Mouse (Mus musculus): ENCODE results near the gene Tgfb3. TPM values are rescaled to one million over a fixed set of nuclear protein-coding genes. Genes with fewer than 3 reads are reported as not detected.
A peak's percentile ranks its signal among the peaks of the same experiment; 100 is the strongest.

The Tgfb3 gene
- total RNA-seq, 2 experiments from 2014 or later, result 60.7 to 62.6 TPM

DNA sequence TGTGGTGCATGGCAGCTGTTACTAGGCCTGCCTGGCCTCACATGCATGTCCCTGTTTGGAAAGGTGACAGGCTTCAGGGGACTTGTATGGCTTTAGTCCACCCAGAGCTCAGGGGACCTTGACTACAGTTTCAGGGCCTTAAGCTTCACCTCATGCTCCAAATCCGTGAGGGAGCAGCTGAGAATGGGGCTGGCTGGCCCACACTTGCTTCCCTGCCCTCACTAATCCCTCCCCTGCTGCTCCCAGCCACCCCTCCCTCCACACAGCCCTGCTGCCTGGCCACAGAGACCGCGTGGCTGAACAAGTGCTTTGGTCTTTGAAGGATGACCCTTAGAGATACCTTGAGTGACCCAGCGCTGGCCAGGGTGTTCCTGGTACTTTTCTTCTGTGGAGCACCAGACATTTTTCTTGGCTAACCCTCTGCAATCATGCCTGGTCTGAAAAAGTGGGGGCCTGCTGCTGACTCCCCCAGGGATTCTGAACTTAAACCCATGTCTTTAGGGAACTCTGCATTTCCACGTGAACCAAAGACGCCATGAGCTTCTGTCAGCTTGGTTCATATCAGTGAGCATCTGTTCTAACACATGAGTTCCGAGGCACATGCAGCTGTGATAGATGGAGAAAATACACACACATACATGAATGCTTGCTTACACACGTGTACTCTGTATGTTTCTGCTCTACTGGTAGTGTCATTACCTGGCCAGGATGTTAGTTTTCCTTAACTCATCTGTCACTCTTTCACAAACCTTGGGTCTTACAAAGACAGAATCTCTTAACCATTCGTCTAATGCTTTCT is 42.3 kb downstream of the Tgfb3 start:
- peak in 1 of 2 experiments; percentile 33 for DNase-seq (ENCODE audit: low spot score in 2 of 2)

GRCm38 (mm10) chr12:86035586-86035985 is 43.3 kb downstream of the Tgfb3 start:
- DNase-seq (ENCODE audit: low spot score in 2 of 2), result no peak

DNA sequence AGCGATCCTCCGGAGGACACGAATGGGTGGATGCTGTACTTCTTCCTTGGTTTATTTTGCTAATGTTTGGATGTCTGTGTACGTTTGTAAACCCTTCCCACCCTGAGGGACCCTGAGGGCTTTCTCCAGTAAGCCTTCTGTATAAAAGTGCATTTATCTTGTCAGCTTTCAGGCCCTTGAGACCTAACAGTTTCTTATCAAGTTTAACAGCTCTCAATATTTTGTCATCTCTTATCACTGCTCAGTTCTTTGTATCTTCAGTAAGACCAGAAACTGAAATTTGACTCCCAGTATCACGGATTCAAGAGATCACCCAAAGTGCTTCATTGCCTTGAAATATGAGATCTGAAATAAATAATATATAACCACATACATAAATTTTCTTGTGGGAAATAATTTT is 47.9 kb downstream of the Tgfb3 start:
- no peak for DNase-seq (ENCODE audit: low spot score in 2 of 2)

DNA sequence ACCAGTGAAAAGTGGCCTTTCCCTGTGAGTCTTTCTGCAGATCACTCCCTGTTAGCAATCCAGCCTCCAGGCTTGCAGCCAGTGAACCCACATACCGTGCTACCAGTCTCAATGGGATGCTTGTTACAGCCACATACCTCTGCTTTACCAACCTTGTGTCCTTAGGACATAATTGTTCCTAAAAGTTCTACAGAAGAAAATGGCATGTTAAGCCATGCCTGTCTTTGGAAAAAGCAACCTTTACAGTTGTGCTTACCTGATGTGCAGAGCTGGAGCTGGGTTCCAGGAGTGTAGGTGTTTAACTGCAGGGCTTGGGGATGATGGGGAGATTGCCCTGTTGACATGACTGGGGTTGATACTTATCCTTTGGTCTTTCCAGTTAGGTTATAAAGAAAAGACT is 51.1 kb downstream of the Tgfb3 start:
- no peak for DNase-seq (ENCODE audit: low spot score in 2 of 2)

DNA sequence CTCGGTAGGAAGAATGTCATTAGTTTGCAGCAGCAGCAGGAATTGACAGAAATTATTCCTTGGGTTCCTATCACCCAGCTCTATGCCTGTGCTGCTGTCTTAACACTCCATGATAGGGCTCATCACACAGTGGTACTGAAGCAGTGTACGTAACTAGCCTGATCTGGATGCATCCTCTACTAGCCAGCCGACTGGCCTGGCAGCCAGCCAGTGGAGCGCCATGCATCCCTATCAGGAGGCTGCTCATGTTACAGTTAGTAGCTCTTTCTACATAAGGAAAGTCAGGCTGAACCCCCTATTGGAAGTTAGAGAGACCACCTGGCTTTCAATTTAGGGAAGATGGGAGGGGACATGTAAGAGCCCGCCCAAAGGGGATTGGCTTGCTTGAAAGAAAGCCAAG is 51.8 kb downstream of the Tgfb3 start:
- DNase-seq (ENCODE audit: low spot score in 2 of 2), result peak in 1 of 2 experiments; percentile 26

DNA sequence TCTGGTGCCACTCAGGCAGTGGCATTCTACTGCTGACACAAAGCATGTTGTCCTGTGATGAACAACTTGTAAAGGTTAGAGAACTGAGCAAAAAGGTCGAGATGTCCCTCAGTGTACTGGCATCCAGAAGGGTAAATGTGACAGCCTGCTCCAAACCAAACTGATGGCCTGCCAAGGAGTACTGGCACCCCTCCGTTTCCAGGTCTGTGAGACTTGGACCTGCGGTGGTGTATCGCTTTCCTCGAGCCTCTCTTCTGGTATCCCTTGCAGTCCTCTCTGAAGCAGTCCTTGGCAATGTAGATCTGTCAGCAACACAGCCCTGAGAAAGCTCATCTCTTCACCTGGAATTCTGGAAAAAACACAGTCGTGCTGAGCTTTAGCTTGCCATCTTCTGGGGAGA is 53.4 kb downstream of the Tgfb3 start:
- DNase-seq (ENCODE audit: low spot score in 2 of 2), result peak in 1 of 2 experiments; percentile 16

DNA sequence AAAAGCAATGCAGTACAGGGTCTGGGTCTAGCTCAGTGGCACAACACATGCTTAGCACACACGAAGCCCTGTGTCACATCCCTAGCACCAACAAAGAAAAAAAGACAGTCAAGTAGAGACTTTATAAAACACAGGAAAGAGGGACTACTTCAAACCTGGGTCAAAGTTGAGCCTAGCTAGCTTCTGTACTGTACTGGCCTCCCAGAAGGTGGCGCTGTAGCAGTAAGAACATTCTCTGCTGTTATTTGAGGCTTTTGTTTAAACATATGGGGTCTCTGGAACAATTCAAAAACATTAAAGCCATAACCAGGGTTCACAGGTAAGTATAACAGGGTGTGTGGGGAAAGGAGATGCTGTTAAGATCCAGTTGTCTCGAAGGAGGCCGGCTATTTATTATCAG is 54.4 kb downstream of the Tgfb3 start:
- peak in 1 of 2 experiments; percentile 58 for DNase-seq (ENCODE audit: low spot score in 2 of 2)

DNA sequence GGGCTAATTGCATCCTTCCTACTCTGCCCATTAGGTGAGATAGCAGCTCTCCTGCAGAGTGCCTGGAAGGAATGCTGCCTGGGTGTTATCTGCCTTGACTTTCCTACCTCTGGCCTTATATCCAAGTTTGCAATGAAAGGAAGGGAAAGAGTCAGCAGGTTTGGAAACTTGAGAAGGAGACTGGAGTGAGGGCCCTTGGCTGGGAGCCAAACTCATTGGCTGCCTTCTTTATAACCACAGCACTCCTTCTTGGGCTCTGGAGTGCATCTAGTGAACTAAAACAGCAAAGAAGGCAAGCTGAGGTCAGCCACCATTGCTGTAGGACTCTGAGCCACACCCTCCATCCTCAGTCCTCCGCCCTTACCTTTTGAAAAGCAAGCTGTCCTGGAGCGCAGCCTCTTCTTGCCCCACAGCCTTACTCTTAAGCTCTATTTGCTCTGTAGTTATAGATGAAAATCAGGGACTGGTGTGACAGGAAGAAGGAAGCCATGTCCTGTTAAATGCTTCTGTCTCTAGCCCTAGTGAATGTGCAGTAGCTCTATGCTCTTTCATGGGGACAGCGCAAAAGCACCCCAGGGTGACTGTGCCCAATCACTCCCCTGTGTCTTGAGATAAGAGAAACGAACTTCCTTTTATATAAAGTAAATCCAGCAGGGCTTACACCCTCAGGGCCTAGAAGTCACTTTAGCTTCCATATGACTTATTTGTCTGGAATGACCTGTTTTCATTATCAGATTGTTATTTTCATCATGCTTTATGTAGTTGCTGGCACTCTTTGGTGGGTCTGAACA is 55.6 kb downstream of the Tgfb3 start:
- DNase-seq (ENCODE audit: low spot score in 2 of 2), result peak in 1 of 2 experiments; percentile 49

- DNase-seq (ENCODE audit: low spot score in 2 of 2), result no peak
Observed at GRCm38 (mm10) chr12:86022282-86022984, 56.4 kb downstream of the Tgfb3 start.

DNA sequence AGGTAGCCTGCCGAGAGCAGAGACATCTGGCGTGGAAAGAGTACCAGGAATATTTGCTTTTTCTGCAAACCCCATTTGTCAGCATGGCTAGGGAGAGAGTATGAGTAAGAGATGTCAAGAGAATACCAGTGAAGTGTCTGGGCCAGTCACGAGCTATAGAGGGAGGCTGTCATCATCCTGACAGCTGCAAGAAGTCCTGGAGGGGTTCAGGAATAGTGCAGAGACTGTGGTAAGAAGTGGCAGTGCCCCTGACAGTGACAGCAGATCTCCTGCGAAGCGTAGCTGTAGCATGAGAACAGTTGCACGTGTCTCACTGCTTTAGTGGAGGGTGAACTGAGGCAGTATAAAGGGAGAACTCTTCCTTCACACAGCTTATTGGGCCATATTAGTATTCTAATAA is 57.3 kb downstream of the Tgfb3 start:
- no peak for DNase-seq (ENCODE audit: low spot score in 2 of 2)

DNA sequence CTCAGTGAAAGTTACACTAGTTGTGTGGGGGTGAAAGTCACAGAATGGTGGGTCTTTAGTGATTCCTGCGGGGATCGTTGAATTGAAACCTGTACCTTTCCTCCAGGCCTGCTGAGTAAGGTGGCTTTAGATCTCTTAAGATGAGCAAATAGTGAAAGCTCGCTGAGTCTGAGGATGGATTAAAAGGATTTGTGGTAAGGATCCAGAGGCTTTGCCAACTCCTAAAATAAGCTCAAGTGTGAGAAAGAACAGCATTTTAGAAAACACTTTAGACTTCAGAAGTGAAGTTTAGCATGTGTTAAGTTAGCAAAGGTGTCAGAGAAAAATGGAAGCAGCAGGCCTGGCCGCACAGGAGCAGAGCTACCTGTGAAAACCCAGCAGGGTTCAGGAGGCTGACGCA is 61.5 kb downstream of the Tgfb3 start:
- DNase-seq (ENCODE audit: low spot score in 2 of 2), result no peak

DNA sequence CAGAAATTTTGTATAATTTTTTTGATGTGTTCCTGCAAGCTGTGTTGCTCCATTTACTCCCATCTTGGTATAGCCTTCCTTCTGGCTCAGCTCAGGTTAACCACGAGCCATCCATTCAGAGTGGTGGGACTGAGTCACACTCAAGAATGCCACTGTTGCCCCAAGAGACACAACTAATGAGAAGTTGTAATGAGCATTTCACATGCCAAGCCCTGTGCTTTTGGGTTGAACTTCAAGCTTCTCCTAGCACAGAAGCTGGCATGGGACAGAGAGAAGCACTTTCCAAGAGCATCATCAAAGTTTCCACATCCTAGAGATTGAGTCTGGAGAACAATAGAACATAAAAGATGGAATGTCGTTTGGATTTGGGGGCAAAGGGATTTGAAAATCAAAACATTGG is 63.7 kb downstream of the Tgfb3 start:
- DNase-seq (ENCODE audit: low spot score in 2 of 2), result no peak

DNA sequence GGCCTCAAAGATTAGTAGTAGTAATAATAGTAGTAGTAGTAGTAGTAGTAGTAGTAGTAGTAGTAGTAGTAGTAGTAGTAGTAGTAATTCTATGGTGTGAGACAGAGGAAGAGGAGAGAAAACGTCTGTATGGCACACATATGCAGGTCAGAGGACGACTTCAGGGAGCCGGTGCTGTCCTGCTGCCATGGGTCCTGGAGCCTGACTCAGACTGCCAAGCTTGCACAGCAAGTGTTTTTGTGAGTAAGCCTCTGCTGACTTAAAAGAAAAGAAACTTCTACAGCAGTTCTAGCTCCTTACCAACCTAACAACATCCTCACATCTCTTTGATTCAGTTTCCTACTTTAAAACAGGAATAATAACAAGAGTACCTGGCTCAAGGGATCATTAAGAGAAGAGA is 64.2 kb downstream of the Tgfb3 start:
- no peak for DNase-seq (ENCODE audit: low spot score in 2 of 2)

GRCm38 (mm10) chr12:86014174-86014573 is 64.7 kb downstream of the Tgfb3 start:
- DNase-seq (ENCODE audit: low spot score in 2 of 2), result no peak

DNA sequence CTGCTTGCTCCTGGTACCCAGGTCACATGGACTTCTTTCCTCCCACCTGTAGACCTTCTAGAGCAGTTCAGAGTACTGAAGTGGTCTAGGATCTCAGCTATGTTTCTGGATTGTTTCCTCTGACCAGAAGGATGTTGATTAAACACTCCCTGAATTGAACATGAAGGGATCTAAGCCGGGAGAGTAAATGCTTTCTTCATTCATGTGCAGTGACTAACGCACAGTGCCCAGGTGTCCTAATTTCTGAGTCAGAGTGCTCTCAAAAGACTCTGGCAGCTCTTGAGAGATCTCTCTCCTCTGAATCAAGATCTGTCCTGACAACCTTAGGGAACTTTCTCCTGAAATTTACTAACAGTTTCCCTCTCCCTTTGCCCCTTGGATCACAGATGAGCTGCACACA is 66.6 kb downstream of the Tgfb3 start:
- DNase-seq (ENCODE audit: low spot score in 2 of 2), result no peak

- no peak for DNase-seq (ENCODE audit: low spot score in 2 of 2)
Observed at GRCm38 (mm10) chr12:86010656-86011055, 68.2 kb downstream of the Tgfb3 start.

GRCm38 (mm10) chr12:86007377-86007776 is 71.5 kb downstream of the Tgfb3 start:
- no peak for DNase-seq (ENCODE audit: low spot score in 2 of 2)

Other genes starting within 250 kb of the Tgfb3 start
- gene Ift43, start 3.5 kb upstream of the Tgfb3 start, total RNA-seq (2021), result 10 to 100 TPM; 20.2 to 21.2 TPM
- gene Gpatch2l, start 162.8 kb upstream of the Tgfb3 start, total RNA-seq (2021), result 10 to 100 TPM; 17.1 to 19.8 TPM

Measured in gastrocnemius, postnatal 4 days (tissue).